Mouse (Mus musculus) T-helper 1 cell (primary cell): ENCODE data around the gene Tenm3.

Experiments
- in situ Hi-C: fragments of 300-600 bp; cut with MboI, MseI; formaldehyde crosslinking; loops from one replicate; pipeline ENCODE4 v1.15.1; 2025; ENCODE audit warnings: high pct_unique_total_duplicates

Tenm3 gene

GRCm38 (mm10) chr8:48740951-48741350 is 102.8 kb downstream of the Tenm3 start:
- in situ Hi-C loops: no loop called here

GRCm38 (mm10) chr8:48740147-48740881 is 103.4 kb downstream of the Tenm3 start:
- in situ Hi-C loops: no loop called here

- in situ Hi-C loops: loop anchor here (10.0 kb wide), 1 partner anchor 1101 kb away; no protein-coding TSS in a partner anchor
Measured at GRCm38 (mm10) chr8:48733731-48734130, 110.0 kb downstream of the Tenm3 start.

- in situ Hi-C loops: loop anchor here (10.0 kb wide), 1 partner anchor 1102 kb away; no protein-coding TSS in a partner anchor
Measured at GRCm38 (mm10) chr8:48733057-48733456, 110.7 kb downstream of the Tenm3 start.

- in situ Hi-C loops: loop anchor here (10.0 kb wide), 1 partner anchor 1104 kb away; no protein-coding TSS in a partner anchor
Measured at GRCm38 (mm10) chr8:48730701-48731100, 113.0 kb downstream of the Tenm3 start.

- in situ Hi-C loops: no loop called here
Measured at GRCm38 (mm10) chr8:48728833-48729690, 114.7 kb downstream of the Tenm3 start.

GRCm38 (mm10) chr8:48728006-48728405 is 115.7 kb downstream of the Tenm3 start:
- in situ Hi-C loops: no loop called here

GRCm38 (mm10) chr8:48722744-48723143 is 121.0 kb downstream of the Tenm3 start:
- in situ Hi-C loops: no loop called here

GRCm38 (mm10) chr8:48722318-48722717 is 121.4 kb downstream of the Tenm3 start:
- in situ Hi-C loops: no loop called here

- in situ Hi-C loops: no loop called here
Measured at GRCm38 (mm10) chr8:48721376-48721775, 122.4 kb downstream of the Tenm3 start.

GRCm38 (mm10) chr8:48715616-48716015 is 128.1 kb downstream of the Tenm3 start:
- in situ Hi-C loops: no loop called here

- in situ Hi-C loops: no loop called here
Measured at GRCm38 (mm10) chr8:48706666-48707065, 137.1 kb downstream of the Tenm3 start.

GRCm38 (mm10) chr8:48704885-48705515 is 138.8 kb downstream of the Tenm3 start:
- in situ Hi-C loops: no loop called here

GRCm38 (mm10) chr8:48704485-48704884 is 139.3 kb downstream of the Tenm3 start:
- in situ Hi-C loops: no loop called here

- in situ Hi-C loops: no loop called here
Measured at GRCm38 (mm10) chr8:48690665-48691395, 152.9 kb downstream of the Tenm3 start.

- in situ Hi-C loops: no loop called here
Measured at GRCm38 (mm10) chr8:48688706-48689105, 155.0 kb downstream of the Tenm3 start.

GRCm38 (mm10) chr8:48688188-48688587 is 155.6 kb downstream of the Tenm3 start:
- in situ Hi-C loops: no loop called here

- in situ Hi-C loops: no loop called here
Measured at GRCm38 (mm10) chr8:48673476-48673875, 170.3 kb downstream of the Tenm3 start.

- in situ Hi-C loops: no loop called here
Measured at GRCm38 (mm10) chr8:48672471-48672870, 171.3 kb downstream of the Tenm3 start.

GRCm38 (mm10) chr8:48671318-48671717 is 172.4 kb downstream of the Tenm3 start:
- in situ Hi-C loops: no loop called here

GRCm38 (mm10) chr8:48670895-48671294 is 172.9 kb downstream of the Tenm3 start:
- in situ Hi-C loops: no loop called here
